Mouse (Mus musculus) intestine, embryonic 15.5 days (tissue): ENCODE measurements around the gene Gm4131. TPM values are rescaled to one million over a fixed set of nuclear protein-coding genes. Genes with fewer than 3 reads are reported as not detected.

Experiments used
- ATAC-seq: fragments of 200-750 bp; cut with Nextera tagmentation; 2 replicates; pipeline ENCODE4 v1.8.0; 2017; ENCODE audit warnings: moderate TSS enrichment, moderate library complexity
- H3K27ac ChIP-seq: fragments of 300-500 bp; sonication (generic); 2 replicates; pipeline ENCODE4 v1.5.1; 2015; ENCODE audit warnings: mild to moderate bottlenecking, inconsistent platforms
- H3K27me3 ChIP-seq: fragments of 300-500 bp; sonication (generic); replicated peaks from 2 replicates; pipeline ENCODE4 v1.6.1; 2015; ENCODE audit warnings: inconsistent platforms
- H3K36me3 ChIP-seq: fragments of 300-500 bp; sonication (generic); 2 replicates; pipeline ENCODE4 v1.6.1; 2015; ENCODE audit warnings: inconsistent platforms
- H3K4me1 ChIP-seq: fragments of 300-500 bp; sonication (generic); replicated peaks from 2 replicates; pipeline ENCODE4 v1.6.1; 2015; ENCODE audit warnings: inconsistent platforms
- H3K4me2 ChIP-seq: fragments of 300-500 bp; sonication (generic); replicated peaks from 2 replicates; pipeline ENCODE4 v1.6.1; 2015; ENCODE audit warnings: mild to moderate bottlenecking, inconsistent platforms
- H3K4me3 ChIP-seq: fragments of 300-500 bp; sonication (generic); replicated peaks from 2 replicates; pipeline ENCODE4 v1.5.1; 2015; ENCODE audit warnings: inconsistent platforms
- H3K9ac ChIP-seq: fragments of 300-500 bp; sonication (generic); 2 replicates; pipeline ENCODE4 v1.6.1; 2015; ENCODE audit warnings: inconsistent platforms
- H3K9me3 ChIP-seq: fragments of 300-500 bp; sonication (generic); 2 replicates; pipeline ENCODE4 v1.6.1; 2016; ENCODE audit warnings: inconsistent platforms
- WGBS: fragments of 180-500 bp; shearing (Covaris S2); methylation state at CpG from one replicate; pipeline ENCODE4 v1.1.7; 2015; 5-methylcytosine and 5-hydroxymethylcytosine counted together
- polyA plus RNA-seq: library from polyadenylated mRNA; unstranded; fragments of >200 nt; fragmentation: Nextera tagmentation; extraction: Ambion mirVana; gene quantifications from 2 replicates; pipeline ENCODE4 v1.2.1, GENCODE M21; 2015

Gene Gm4131
- polyA plus RNA-seq, 1 experiment from 2014 or later: not detected

- ATAC-seq: peak; percentile 84
- H3K9ac ChIP-seq: no peak overlapping the region
- peak overlapping the region; percentile 42; the same call in 1 of the 2 replicates for H3K27ac ChIP-seq
- no peak overlapping the region for H3K4me3 ChIP-seq
- H3K4me1 ChIP-seq: peaks cover 7% of the 10 kb centered on the region; the same call in 1 of the 2 replicates
- 17% methylated on average over 4 of the region's 4 CpGs for WGBS
- no peaks in the 10 kb centered on the region for H3K9me3 ChIP-seq
- H3K4me2 ChIP-seq: no peak overlapping the region
- no peaks in the 10 kb centered on the region for H3K27me3 ChIP-seq
- no peaks in the 10 kb centered on the region for H3K36me3 ChIP-seq
These were observed 3.6 kb upstream of the Gm4131 start for GRCm38 (mm10) chr14:62570299-62570698.

- Histone ChIP-seq H3K27ac (no peak overlapping the region), H3K9ac (no peak overlapping the region), H3K4me1 (peaks cover 7% of the 10 kb centered on the region; the same call in 1 of the 2 replicates), H3K4me2 (no peak overlapping the region), H3K9me3 (no peaks in the 10 kb centered on the region), H3K27me3 (no peaks in the 10 kb centered on the region), H3K4me3 (no peak overlapping the region), H3K36me3 (no peaks in the 10 kb centered on the region)
- WGBS: 88% methylated on average over 5 of the region's 5 CpGs
- ATAC-seq: no peak
These were observed 2.7 kb upstream of the Gm4131 start for GRCm38 (mm10) chr14:62569463-62569862.

- H3K4me2 ChIP-seq: no peak overlapping the region
- no peak overlapping the region for H3K9ac ChIP-seq
- no peak overlapping the region for H3K27ac ChIP-seq
- no peaks in the 10 kb centered on the region for H3K4me1 ChIP-seq
- H3K36me3 ChIP-seq: no peaks in the 10 kb centered on the region
- no peak for ATAC-seq
- H3K4me3 ChIP-seq: no peak overlapping the region
- H3K27me3 ChIP-seq: no peaks in the 10 kb centered on the region
- no peaks in the 10 kb centered on the region for H3K9me3 ChIP-seq
- WGBS: 79% methylated on average over 7 of the region's 7 CpGs
These were observed 3.0 kb downstream of the Gm4131 start for GRCm38 (mm10) chr14:62563679-62564078.

- 51% methylated on average over 17 of the region's 17 CpGs for WGBS
- Histone ChIP-seq H3K4me2 (no peak overlapping the region), H3K9ac (no peak overlapping the region), H3K27ac (no peak overlapping the region), H3K36me3 (no peaks in the 10 kb centered on the region), H3K9me3 (no peaks in the 10 kb centered on the region), H3K27me3 (no peaks in the 10 kb centered on the region), H3K4me1 (no peaks in the 10 kb centered on the region), H3K4me3 (no peak overlapping the region)
- ATAC-seq: no peak
These were observed 4.6 kb downstream of the Gm4131 start for GRCm38 (mm10) chr14:62561875-62562748.

GRCm38 (mm10) chr14:62557111-62557510 is 9.6 kb downstream of the Gm4131 start:
- H3K9ac ChIP-seq: no peak overlapping the region
- H3K27me3 ChIP-seq: no peaks in the 10 kb centered on the region
- H3K36me3 ChIP-seq: no peaks in the 10 kb centered on the region
- H3K27ac ChIP-seq: no peak overlapping the region
- H3K4me1 ChIP-seq: 0 out of 2 replicates have a peak, but pooled peaks cover 3% of the 10 kb centered on the region
- no peak for ATAC-seq
- no peak overlapping the region for H3K4me2 ChIP-seq
- H3K9me3 ChIP-seq: no peaks in the 10 kb centered on the region
- no peak overlapping the region for H3K4me3 ChIP-seq
- WGBS: 82% methylated on average over 3 of the region's 3 CpGs

GRCm38 (mm10) chr14:62555840-62556810 is 10.6 kb downstream of the Gm4131 start:
- no peak overlapping the region for H3K27ac ChIP-seq
- no peaks in the 10 kb centered on the region for H3K27me3 ChIP-seq
- H3K4me1 ChIP-seq: 0 out of 2 replicates have a peak, but pooled peaks cover 3% of the 10 kb centered on the region
- peak overlapping the region; percentile 68 for H3K9ac ChIP-seq
- H3K4me3 ChIP-seq: peak overlapping the region; percentile 67
- no peaks in the 10 kb centered on the region for H3K36me3 ChIP-seq
- H3K9me3 ChIP-seq: no peaks in the 10 kb centered on the region
- ATAC-seq: peak; percentile 84
- peak overlapping the region; percentile 93 for H3K4me2 ChIP-seq
- 12% methylated on average over 38 of the region's 38 CpGs for WGBS

- ATAC-seq: peak; percentile 90
- Histone ChIP-seq H3K4me1 (0 out of 2 replicates have a peak, but pooled peaks cover 3% of the 10 kb centered on the region), H3K36me3 (no peaks in the 10 kb centered on the region), H3K9ac (peak within 1 kb of the TSS; percentile 68), H3K4me2 (peak within 1 kb of the TSS; percentile 93), H3K9me3 (no peaks in the 10 kb centered on the region), H3K27ac (no peak within 1 kb of the TSS), H3K4me3 (peak within 1 kb of the TSS; percentile 67), H3K27me3 (no peaks in the 10 kb centered on the region)
- whole genome bisulfite sequencing: under 1% methylated on average over 51 of the region's 51 CpGs
These were observed 11.4 kb downstream of the Gm4131 start, which contains the start of gene Fam124a for GRCm38 (mm10) chr14:62555309-62555829. Fam124a (plus strand) TSS chr14:62555737.

GRCm38 (mm10) chr14:62553786-62554185 is 12.9 kb downstream of the Gm4131 start:
- Histone ChIP-seq H3K4me3 (no peak overlapping the region), H3K27me3 (no peaks in the 10 kb centered on the region), H3K36me3 (no peaks in the 10 kb centered on the region), H3K4me2 (no peak overlapping the region), H3K9me3 (no peaks in the 10 kb centered on the region), H3K4me1 (0 out of 2 replicates have a peak, but pooled peaks cover 3% of the 10 kb centered on the region), H3K27ac (no peak overlapping the region), H3K9ac (no peak overlapping the region)
- ATAC-seq: no peak
- 76% methylated on average over 5 of the region's 5 CpGs for WGBS

- Histone ChIP-seq H3K4me1 (0 out of 2 replicates have a peak, but pooled peaks cover 3% of the 10 kb centered on the region), H3K27ac (no peak overlapping the region), H3K9me3 (no peaks in the 10 kb centered on the region), H3K4me3 (no peak overlapping the region), H3K9ac (no peak overlapping the region), H3K4me2 (no peak overlapping the region), H3K27me3 (no peaks in the 10 kb centered on the region), H3K36me3 (no peaks in the 10 kb centered on the region)
- no peak for ATAC-seq
- 94% methylated on average over 4 of the region's 4 CpGs for WGBS
These were observed 13.9 kb downstream of the Gm4131 start for GRCm38 (mm10) chr14:62552771-62553170.

GRCm38 (mm10) chr14:62550121-62550520 is 16.6 kb downstream of the Gm4131 start:
- Histone ChIP-seq H3K27me3 (no peaks in the 10 kb centered on the region), H3K9me3 (no peaks in the 10 kb centered on the region), H3K4me1 (no peaks in the 10 kb centered on the region; the same call in 1 of the 2 replicates), H3K4me3 (no peak overlapping the region), H3K36me3 (no peaks in the 10 kb centered on the region), H3K4me2 (no peak overlapping the region), H3K27ac (no peak overlapping the region), H3K9ac (no peak overlapping the region)
- ATAC-seq: no peak
- WGBS: 37% methylated on average over 4 of the region's 4 CpGs

GRCm38 (mm10) chr14:62546746-62547145 is 20.0 kb downstream of the Gm4131 start:
- no peak overlapping the region for H3K27ac ChIP-seq
- H3K4me2 ChIP-seq: 0 out of 2 replicates have a peak overlapping the region, but pooled peaks have one; percentile 1
- no peak overlapping the region for H3K4me3 ChIP-seq
- 42% methylated on average over 4 of the region's 4 CpGs for WGBS
- H3K9ac ChIP-seq: no peak overlapping the region
- no peaks in the 10 kb centered on the region for H3K36me3 ChIP-seq
- no peaks in the 10 kb centered on the region for H3K27me3 ChIP-seq
- H3K4me1 ChIP-seq: no peaks in the 10 kb centered on the region; the same call in 1 of the 2 replicates
- H3K9me3 ChIP-seq: no peaks in the 10 kb centered on the region
- no peak for ATAC-seq
